Mouse (Mus musculus) neural tube, embryonic 15.5 days (tissue): ENCODE data around the gene Sesn1. TPM values are rescaled to one million over a fixed set of nuclear protein-coding genes. Genes with fewer than 3 reads are reported as not detected.
"Not testable (repeated sequence)": the region's sequence is repeated elsewhere in the genome, so short reads cannot be mapped to it uniquely, and the experiment has no call there.

ENCODE experiments used
- ATAC-seq: fragments of 200-750 bp; cut with Nextera tagmentation; 2 replicates; pipeline ENCODE4 v1.8.0; 2017; ENCODE audit warnings: mild to moderate bottlenecking, moderate TSS enrichment, moderate library complexity; ENCODE audit not compliant: low FRiP score
- H3K27ac ChIP-seq: fragments of 300-500 bp; sonication (generic); replicated peaks from 2 replicates; pipeline ENCODE4 v1.5.1; 2015; ENCODE audit warnings: mild to moderate bottlenecking, inconsistent platforms
- H3K27me3 ChIP-seq: fragments of 300-500 bp; sonication (generic); replicated peaks from 2 replicates; pipeline ENCODE4 v1.6.1; 2015; ENCODE audit warnings: inconsistent platforms
- H3K36me3 ChIP-seq: fragments of 300-500 bp; sonication (generic); 2 replicates; pipeline ENCODE4 v1.6.1; 2015; ENCODE audit warnings: inconsistent platforms
- H3K4me1 ChIP-seq: fragments of 300-500 bp; sonication (generic); 2 replicates; pipeline ENCODE4 v1.6.1; 2015; ENCODE audit warnings: inconsistent platforms
- H3K4me2 ChIP-seq: fragments of 300-500 bp; sonication (generic); 2 replicates; pipeline ENCODE4 v1.6.1; 2015; ENCODE audit warnings: inconsistent platforms, mild to moderate bottlenecking, moderate library complexity
- H3K4me3 ChIP-seq: fragments of 300-500 bp; sonication (generic); replicated peaks from 2 replicates; pipeline ENCODE4 v1.5.1; 2015; ENCODE audit warnings: mild to moderate bottlenecking, inconsistent platforms
- H3K9ac ChIP-seq: fragments of 300-500 bp; sonication (generic); replicated peaks from 2 replicates; pipeline ENCODE4 v1.6.1; 2015; ENCODE audit warnings: mild to moderate bottlenecking, inconsistent platforms
- H3K9me3 ChIP-seq: fragments of 300-500 bp; sonication (generic); replicated peaks from 2 replicates; pipeline ENCODE4 v1.6.1; 2016; ENCODE audit warnings: inconsistent platforms
- WGBS: fragments of 180-500 bp; shearing (Covaris S2); methylation state at CpG from one replicate; pipeline ENCODE4 v1.1.7; 2015; ENCODE audit warnings: mixed read lengths; 5-methylcytosine and 5-hydroxymethylcytosine counted together
- polyA plus RNA-seq: library from polyadenylated mRNA; unstranded; fragments of >200 nt; fragmentation: Nextera tagmentation; extraction: Ambion mirVana; gene quantifications from 2 replicates; pipeline ENCODE4 v1.2.1, GENCODE M21; 2015

Gene Sesn1
- polyA plus RNA-seq, 1 experiment from 2014 or later = 33.4 TPM

DNA sequence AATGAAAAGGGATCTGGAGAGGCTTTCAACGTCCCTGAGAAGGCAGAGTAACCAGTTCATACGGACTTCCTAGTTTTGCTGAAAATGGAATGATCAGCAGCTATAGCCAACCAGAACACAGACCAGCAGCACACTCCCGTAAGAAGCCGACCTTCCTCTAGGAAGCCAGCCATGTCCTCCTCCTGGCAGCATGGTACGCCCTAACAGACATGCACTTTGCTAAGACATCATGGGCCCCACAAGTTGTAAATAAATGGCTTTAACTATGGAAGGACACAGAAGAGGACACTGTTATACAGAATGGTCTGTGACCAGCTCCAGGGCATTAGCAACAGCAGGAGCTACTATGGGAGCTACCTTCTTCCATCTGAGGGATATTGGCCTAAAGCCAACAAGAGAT, 123.2 kb downstream of the Sesn1 start:
- Histone ChIP-seq H3K4me2 (no peak overlapping the region), H3K9ac (no peak overlapping the region), H3K27me3 (no peaks in the 10 kb centered on the region), H3K4me1 (peaks cover 50% of the 10 kb centered on the region), H3K36me3 (no peaks in the 10 kb centered on the region), H3K27ac (no peak overlapping the region), H3K9me3 (no peaks in the 10 kb centered on the region), H3K4me3 (no peak overlapping the region)
- WGBS = 80% methylated on average over 5 of the region's 5 CpGs
- no peak for ATAC-seq

DNA sequence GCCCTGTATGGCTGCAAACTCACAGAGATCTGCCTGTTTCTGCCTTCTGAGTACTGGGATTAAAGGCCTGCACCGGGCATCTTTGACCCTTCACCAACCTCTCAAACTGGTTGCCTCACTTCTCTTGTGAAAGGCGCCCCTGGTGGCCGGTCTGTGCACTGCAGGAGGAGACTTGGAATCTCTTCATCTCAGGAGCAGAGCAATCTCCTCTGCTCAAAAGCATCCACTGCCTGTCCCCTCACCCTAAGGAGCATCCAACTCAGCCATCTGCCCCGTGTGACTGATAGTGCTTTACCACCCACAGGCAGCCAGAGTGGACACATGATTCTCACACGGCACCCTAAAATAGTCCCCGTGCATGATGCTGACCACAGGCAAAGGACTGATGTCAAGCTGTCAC, 123.8 kb downstream of the Sesn1 start:
- no peak overlapping the region for H3K9ac ChIP-seq
- H3K27ac ChIP-seq = no peak overlapping the region; the same call in 1 of the 2 replicates

DNA sequence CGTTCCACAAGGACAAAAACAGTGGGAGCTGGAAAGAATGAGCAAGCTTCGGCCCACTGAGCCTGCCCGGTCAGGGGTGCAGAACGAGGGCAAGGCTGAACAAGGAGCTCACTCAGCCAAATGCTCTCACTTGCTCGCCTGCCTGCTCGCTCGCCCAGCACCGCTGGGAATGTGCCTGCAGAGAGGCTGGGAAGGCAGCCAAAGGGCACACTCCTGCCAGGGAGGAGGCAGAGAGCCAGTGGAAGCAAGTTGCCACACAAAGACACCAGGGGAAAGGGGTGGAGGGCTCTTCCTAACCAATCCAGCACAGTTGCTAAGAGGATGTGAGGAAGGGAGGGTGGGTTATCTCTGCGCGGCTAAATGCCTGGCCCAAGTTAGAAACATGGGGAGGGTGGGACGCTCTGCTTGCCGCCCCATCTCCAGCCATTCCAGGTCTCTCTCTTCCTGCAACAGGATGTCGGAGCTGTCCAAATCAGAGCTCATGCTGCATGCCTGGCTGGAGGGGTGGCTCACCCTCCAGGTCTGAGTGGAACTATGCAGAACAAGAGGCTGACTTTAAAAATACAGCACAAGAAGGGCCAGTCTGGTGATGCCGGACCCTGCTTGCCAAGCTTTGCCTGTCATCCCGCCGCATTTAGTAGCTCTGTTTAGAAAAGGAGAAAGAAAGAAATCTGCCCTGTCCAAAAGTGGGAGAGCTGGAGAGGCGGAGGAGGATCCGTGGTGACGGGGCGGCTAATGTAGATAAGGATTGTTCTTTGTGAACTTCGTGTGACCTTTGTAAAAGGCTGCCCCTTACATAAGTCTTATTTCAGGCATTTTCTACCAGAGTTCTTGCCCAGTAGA, 125.1 kb downstream of the Sesn1 start:
- Histone ChIP-seq H3K4me2 (peak overlapping the region; percentile 51), H3K36me3 (no peaks in the 10 kb centered on the region), H3K9ac (no peak overlapping the region; the same call in 1 of the 2 replicates), H3K4me1 (peaks cover 50% of the 10 kb centered on the region), H3K27ac (peak overlapping the region; percentile 84), H3K4me3 (0 out of 2 replicates have a peak overlapping the region, but pooled peaks have one; percentile 6), H3K9me3 (no peaks in the 10 kb centered on the region), H3K27me3 (no peaks in the 10 kb centered on the region)
- ATAC-seq = peak; percentile 86
- 17% methylated on average over 21 of the region's 21 CpGs for WGBS

More for the DNA sequence above, 123.8 kb downstream of the Sesn1 start:
- no peak for ATAC-seq
- 59% methylated on average over 6 of the region's 6 CpGs for WGBS
- H3K4me1 ChIP-seq = peaks cover 50% of the 10 kb centered on the region
- H3K4me2 ChIP-seq = no peak overlapping the region
- no peak overlapping the region for H3K4me3 ChIP-seq
- H3K9me3 ChIP-seq = no peaks in the 10 kb centered on the region
- no peaks in the 10 kb centered on the region for H3K36me3 ChIP-seq
- H3K27me3 ChIP-seq = no peaks in the 10 kb centered on the region

DNA sequence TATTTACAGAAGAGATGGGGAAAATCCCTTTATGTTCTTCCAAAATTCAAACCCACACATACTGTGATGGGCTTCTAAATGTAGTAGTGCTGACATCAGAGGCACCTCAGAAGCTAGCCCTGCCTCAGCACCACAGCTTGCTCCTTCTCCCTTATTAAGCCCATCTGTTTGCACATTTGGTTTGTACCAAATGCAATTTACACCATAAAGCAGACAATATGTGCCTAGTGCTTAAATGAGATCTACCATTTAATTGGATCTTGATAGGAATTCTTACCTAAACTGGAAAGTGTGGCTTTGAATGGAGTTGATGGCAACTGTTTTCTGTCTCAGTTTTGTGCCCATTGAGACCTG, 125.7 kb downstream of the Sesn1 start:
- Histone ChIP-seq H3K4me1 (peaks cover 50% of the 10 kb centered on the region), H3K4me2 (peak overlapping the region; percentile 51; the same call in 1 of the 2 replicates), H3K4me3 (no peak overlapping the region), H3K9me3 (no peaks in the 10 kb centered on the region), H3K36me3 (no peaks in the 10 kb centered on the region), H3K9ac (no peak overlapping the region), H3K27me3 (no peaks in the 10 kb centered on the region), H3K27ac (peak overlapping the region; percentile 84)
- no peak for ATAC-seq

DNA sequence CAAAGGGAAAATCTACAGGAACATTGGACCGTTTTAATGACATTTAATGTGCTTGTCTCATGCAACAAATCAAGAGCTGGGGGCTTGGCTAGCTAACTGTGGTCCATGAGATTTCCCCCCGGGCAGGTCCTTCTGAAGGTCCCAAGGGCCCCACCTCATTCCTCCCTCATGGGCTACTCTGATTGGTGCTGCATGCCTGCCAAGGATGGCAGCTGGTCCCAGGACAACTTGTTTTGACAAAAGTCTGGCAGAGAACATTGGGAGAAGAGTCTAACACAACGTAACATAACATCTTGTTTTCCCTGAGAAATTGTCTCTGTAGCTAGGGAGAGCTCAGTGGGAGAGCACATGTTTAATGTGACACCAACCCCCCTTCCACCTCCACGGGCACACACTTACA, 126.4 kb downstream of the Sesn1 start:
- H3K9me3 ChIP-seq = no peaks in the 10 kb centered on the region
- WGBS = 35% methylated on average over 4 of the region's 4 CpGs
- no peaks in the 10 kb centered on the region for H3K36me3 ChIP-seq
- no peak overlapping the region for H3K4me3 ChIP-seq
- H3K9ac ChIP-seq = no peak overlapping the region
- H3K27me3 ChIP-seq = no peaks in the 10 kb centered on the region
- peak overlapping the region; percentile 84; the same call in 1 of the 2 replicates for H3K27ac ChIP-seq
- peaks cover 49% of the 10 kb centered on the region for H3K4me1 ChIP-seq
- no peak overlapping the region for H3K4me2 ChIP-seq
- no peak for ATAC-seq

DNA sequence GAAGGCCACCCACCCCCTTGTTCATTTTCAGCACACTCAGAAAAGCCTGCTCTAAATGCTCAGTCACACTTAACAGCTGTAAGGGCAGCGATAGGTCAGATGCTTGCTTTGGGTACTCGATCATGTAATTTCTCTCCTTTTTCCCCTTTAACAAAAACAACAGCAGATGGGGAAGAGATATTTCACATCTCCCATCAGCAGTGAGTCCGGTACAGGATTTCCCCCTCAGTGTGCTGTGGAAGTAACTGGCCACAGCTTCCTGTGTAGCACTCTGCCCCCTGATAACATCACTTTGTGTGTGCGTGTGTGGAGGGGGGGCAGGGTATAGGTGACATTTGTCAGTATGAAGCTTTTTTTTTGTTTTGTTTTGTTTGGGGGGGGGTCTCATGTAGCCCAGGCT, 127.4 kb downstream of the Sesn1 start:
- no peak for ATAC-seq
- WGBS = 47% methylated on average over 4 of the region's 4 CpGs
- H3K4me3 ChIP-seq = no peak overlapping the region
- H3K4me1 ChIP-seq = peaks cover 39% of the 10 kb centered on the region
- no peaks in the 10 kb centered on the region for H3K36me3 ChIP-seq
- H3K27me3 ChIP-seq = no peaks in the 10 kb centered on the region
- no peaks in the 10 kb centered on the region for H3K9me3 ChIP-seq
- 0 out of 2 replicates have a peak overlapping the region, but pooled peaks have one; percentile 5 for H3K27ac ChIP-seq
- no peak overlapping the region for H3K4me2 ChIP-seq
- no peak overlapping the region for H3K9ac ChIP-seq

DNA sequence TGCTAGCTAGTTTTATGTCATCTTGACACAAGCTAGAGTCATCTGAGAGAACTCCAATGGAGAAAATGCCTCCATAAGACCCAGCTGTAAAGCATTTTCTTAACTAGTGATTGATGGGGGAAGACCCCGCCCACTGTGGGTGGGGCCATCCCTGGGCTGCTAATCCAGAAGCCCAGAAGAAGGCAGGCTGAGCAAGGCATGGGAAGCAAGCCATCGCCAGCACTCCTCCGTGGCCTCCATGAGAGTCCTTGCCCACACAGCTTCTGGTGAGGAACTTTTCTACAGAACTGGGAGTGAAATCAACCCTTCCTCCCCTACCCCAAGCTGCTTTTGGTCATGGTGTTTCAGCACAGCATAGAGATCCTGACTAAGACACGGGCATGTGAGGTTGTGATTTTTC, 129.4 kb downstream of the Sesn1 start:
- Histone ChIP-seq H3K4me2 (no peak overlapping the region), H3K4me3 (no peak overlapping the region), H3K9ac (no peak overlapping the region), H3K4me1 (peaks cover 30% of the 10 kb centered on the region), H3K36me3 (no peaks in the 10 kb centered on the region), H3K27me3 (no peaks in the 10 kb centered on the region), H3K27ac (no peak overlapping the region), H3K9me3 (no peaks in the 10 kb centered on the region)
- 81% methylated on average over 4 of the region's 4 CpGs for WGBS
- ATAC-seq = no peak

DNA sequence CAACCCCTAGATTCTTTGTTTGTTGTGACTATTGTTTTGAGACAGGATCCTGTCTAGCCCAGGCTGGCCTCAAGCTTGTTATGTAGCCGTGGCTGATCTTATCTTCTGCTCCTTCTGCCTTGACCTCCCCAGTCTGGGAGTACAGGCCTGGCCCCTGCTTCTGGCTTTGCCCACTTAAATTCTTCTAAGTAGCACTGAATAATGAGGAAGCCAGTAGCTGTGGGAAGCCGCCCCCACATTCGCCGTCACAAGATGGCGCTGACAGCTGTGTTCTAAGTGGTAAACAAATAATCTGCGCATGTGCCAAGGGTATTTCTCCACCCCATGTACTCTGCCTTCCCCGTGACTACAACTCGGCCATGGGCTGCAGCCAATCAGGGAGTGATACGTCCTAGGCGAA, 142.6 kb downstream of the Sesn1 start:
- not testable (repeated sequence) for ATAC-seq, H3K4me3 ChIP-seq, H3K4me1 ChIP-seq, H3K36me3 ChIP-seq, H3K9me3 ChIP-seq, H3K27me3 ChIP-seq, H3K4me2 ChIP-seq, H3K9ac ChIP-seq, H3K27ac ChIP-seq
- 96% methylated on average over 8 of the region's 10 CpGs for WGBS

DNA sequence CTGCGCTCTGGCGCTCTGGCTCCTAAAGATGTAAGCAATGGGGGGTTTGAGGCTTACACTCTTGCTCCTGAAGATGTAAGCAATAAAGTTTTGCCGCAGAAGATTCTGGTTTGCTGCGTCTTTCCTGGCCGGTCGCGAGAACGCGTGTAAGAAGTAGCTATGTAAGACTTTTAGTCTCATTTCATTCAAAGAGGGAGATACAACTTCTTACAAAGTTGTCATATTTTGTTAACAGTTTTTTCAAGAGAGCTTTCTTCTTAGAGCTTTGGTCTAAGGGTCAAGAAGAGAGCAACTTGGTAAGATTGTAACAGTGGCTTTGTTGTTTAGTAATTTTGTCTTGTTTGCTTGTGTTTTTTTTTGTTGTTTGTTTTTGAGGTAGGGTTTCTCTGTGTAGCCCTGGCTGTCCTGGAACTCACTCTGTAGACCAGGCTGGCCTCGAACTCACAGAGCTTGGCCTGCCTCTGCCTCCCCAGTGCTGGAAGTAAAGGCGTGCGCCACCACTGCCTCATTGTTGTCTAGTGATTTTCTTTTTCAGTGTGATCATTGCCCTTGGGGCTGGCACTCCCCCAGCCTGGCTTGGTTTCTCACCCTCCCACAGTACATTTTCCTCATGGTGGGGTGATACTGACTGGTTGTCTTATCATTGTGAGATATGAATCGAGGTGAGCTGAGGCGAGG, 143.3 kb downstream of the Sesn1 start:
- no peak overlapping the region for H3K9ac ChIP-seq
- no peak overlapping the region for H3K4me2 ChIP-seq
- H3K27ac ChIP-seq = no peak overlapping the region
- no peaks in the 10 kb centered on the region for H3K36me3 ChIP-seq
- 93% methylated on average over 14 of the region's 14 CpGs for WGBS
- H3K4me3 ChIP-seq = no peak overlapping the region
- no peak for ATAC-seq
- no peaks in the 10 kb centered on the region for H3K4me1 ChIP-seq
- H3K27me3 ChIP-seq = no peaks in the 10 kb centered on the region
- H3K9me3 ChIP-seq = 0 out of 2 replicates have a peak, but pooled peaks cover 3% of the 10 kb centered on the region

DNA sequence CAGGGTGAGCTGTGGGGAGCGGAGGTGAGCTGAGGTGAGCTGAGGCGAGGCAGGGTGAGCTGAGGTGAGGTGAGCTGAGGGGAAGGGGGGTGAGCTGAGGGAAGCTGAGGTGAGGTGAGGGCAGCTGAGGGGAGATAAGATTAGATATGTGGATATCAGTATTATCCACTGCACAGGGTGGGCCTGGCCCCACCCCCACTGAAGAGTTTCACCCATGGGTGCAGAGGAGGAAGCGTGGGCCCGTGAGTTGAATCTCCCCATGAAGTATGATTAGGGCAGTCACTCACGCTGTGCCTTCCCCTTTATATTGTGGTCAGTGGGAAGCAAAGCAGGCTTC, 143.8 kb downstream of the Sesn1 start:
- H3K4me1 ChIP-seq = no peaks in the 10 kb centered on the region
- H3K27me3 ChIP-seq = no peaks in the 10 kb centered on the region
- 96% methylated on average over 5 of the region's 5 CpGs for WGBS
- ATAC-seq = no peak
- 0 out of 2 replicates have a peak, but pooled peaks cover 3% of the 10 kb centered on the region for H3K9me3 ChIP-seq
- no peak overlapping the region for H3K27ac ChIP-seq
- H3K4me3 ChIP-seq = no peak overlapping the region
- H3K36me3 ChIP-seq = no peaks in the 10 kb centered on the region
- no peak overlapping the region for H3K9ac ChIP-seq
- no peak overlapping the region for H3K4me2 ChIP-seq

DNA sequence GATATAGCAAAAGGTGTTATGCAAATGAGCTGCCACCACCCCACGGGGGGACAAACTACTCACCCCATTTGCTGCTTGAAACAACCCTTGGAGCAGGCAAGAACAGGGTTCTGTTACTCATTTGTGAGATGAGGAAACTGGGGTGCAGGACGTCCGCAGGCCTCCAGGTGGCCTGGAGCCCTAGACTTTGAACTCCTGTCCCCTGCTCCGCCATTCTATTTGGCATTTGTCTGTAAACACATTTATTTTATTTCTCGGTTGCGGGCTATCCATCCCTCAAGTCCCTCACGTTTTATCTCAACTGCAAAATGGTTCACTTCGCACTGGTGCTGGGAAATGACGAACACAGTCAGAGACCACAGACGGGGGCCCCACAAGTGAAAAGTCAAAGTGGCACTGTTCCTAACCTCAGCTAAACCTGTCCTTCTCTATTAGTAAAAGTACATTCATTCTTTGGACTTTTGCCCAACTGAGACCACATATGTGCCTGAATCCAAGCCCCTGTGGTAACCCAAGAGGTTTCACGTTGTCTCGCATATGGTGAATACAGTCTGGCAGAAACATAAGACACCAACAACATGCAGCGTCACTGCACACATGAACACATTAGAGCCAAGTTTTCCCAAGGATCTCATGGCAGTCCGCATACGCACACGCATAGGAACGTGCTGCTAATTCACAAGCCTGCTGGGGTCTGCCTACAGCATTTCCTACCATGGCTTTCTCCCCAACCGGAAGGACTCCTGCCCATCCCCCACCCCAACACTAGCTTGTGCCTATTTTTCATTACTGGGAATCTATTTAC, 147.9 kb downstream of the Sesn1 start:
- Histone ChIP-seq H3K9ac (no peak overlapping the region), H3K36me3 (no peaks in the 10 kb centered on the region), H3K4me1 (no peaks in the 10 kb centered on the region), H3K4me3 (no peak overlapping the region), H3K9me3 (no peaks in the 10 kb centered on the region), H3K27me3 (no peaks in the 10 kb centered on the region), H3K27ac (no peak overlapping the region), H3K4me2 (no peak overlapping the region)
- WGBS = 89% methylated on average over 18 of the region's 18 CpGs
- no peak for ATAC-seq
